Mouse (Mus musculus) myocyte (in vitro differentiated cells): ENCODE results near the gene Dnajb1. TPM values are rescaled to one million over a fixed set of nuclear protein-coding genes. Genes with fewer than 3 reads are reported as not detected.

Source experiments
- H3K27me3 ChIP-seq: one replicate; pipeline ENCODE4 v1.6.1; 2011; ENCODE audit not compliant: control insufficient read depth, insufficient read depth, insufficient read length
- H3K36me3 ChIP-seq: one replicate; pipeline ENCODE4 v1.6.1; 2011; ENCODE audit not compliant: control insufficient read depth, insufficient read depth
- H3K4me2 ChIP-seq: one replicate; pipeline ENCODE4 v1.6.1; 2011; ENCODE audit warnings: low read depth, control low read depth
- H3K4me3 ChIP-seq: one replicate; pipeline ENCODE4 v1.5.1; 2011; ENCODE audit warnings: mild to moderate bottlenecking, control low read depth, moderate library complexity
- H3K79me2 ChIP-seq: one replicate; pipeline ENCODE4 v1.6.1; 2011; ENCODE audit not compliant: control insufficient read depth, insufficient read depth
- H3ac ChIP-seq: one replicate; pipeline ENCODE4 v1.6.1; 2011; ENCODE audit not compliant: control insufficient read depth, insufficient read length
- CEBPB ChIP-seq: IDR thresholded peaks from 2 replicates; pipeline ENCODE4 v1.6.1; 2011; ENCODE audit warnings: mild to moderate bottlenecking, moderate library complexity; ENCODE audit not compliant: poor library complexity, insufficient read depth, severe bottlenecking
- E2F4 ChIP-seq: IDR thresholded peaks from one replicate; pipeline ENCODE4 v1.6.1; 2011; ENCODE audit warnings: mild to moderate bottlenecking, control low read depth, moderate library complexity; ENCODE audit not compliant: insufficient read depth
- MAX ChIP-seq: IDR thresholded peaks from one replicate; pipeline ENCODE4 v1.6.1; 2011; ENCODE audit warnings: low read depth, mild to moderate bottlenecking, control low read depth
- MYOD1 ChIP-seq, 3 experiments: IDR thresholded peaks; one replicate each; pipeline ENCODE4 v1.6.1; 2011; ENCODE audit warnings: control low read depth in 2 of 3, low read depth in 2 of 3, mild to moderate bottlenecking in 2 of 3, moderate library complexity in 1 of 3; ENCODE audit not compliant: insufficient read length in 2 of 3, control insufficient read depth in 1 of 3
- MYOG ChIP-seq, 3 experiments: IDR thresholded peaks; one replicate each; pipeline ENCODE4 v1.6.1; 2011; ENCODE audit warnings: control low read depth in 2 of 3, low read depth in 2 of 3, mild to moderate bottlenecking in 2 of 3; ENCODE audit not compliant: insufficient read length in 2 of 3, control insufficient read depth in 1 of 3, insufficient read depth in 1 of 3
- POLR2A ChIP-seq: IDR thresholded peaks from one replicate; pipeline ENCODE4 v1.6.1; 2011; ENCODE audit warnings: low read depth, mild to moderate bottlenecking, control low read depth, moderate library complexity; ENCODE audit not compliant: insufficient read length
- POLR2AphosphoS2 ChIP-seq: IDR thresholded peaks from one replicate; pipeline ENCODE4 v1.6.1; 2011; ENCODE audit warnings: low read depth, control low read depth; ENCODE audit not compliant: insufficient read length
- REST ChIP-seq: IDR thresholded peaks from one replicate; pipeline ENCODE4 v1.6.1; 2011; ENCODE audit warnings: mild to moderate bottlenecking, control low read depth, moderate library complexity; ENCODE audit not compliant: insufficient read depth, insufficient read length
- SRF ChIP-seq: IDR thresholded peaks from one replicate; pipeline ENCODE4 v1.6.1; 2011; ENCODE audit warnings: low read depth; ENCODE audit not compliant: control insufficient read depth, insufficient read length
- TCF12 ChIP-seq: IDR thresholded peaks from one replicate; pipeline ENCODE4 v1.6.1; 2011; ENCODE audit warnings: mild to moderate bottlenecking, control low read depth; ENCODE audit not compliant: poor library complexity, insufficient read depth, severe bottlenecking
- TCF3 ChIP-seq: IDR thresholded peaks from one replicate; pipeline ENCODE4 v1.6.1; 2011; ENCODE audit warnings: low read depth, control low read depth; ENCODE audit not compliant: insufficient read length
- USF1 ChIP-seq: IDR thresholded peaks from one replicate; pipeline ENCODE4 v1.6.1; 2011; ENCODE audit warnings: low read depth, mild to moderate bottlenecking, control low read depth, moderate library complexity
- polyA plus RNA-seq: library from polyadenylated mRNA; unstranded; fragments of >200 nt; fragmentation: generic; extraction: Trizol; gene quantifications from one replicate; pipeline ENCODE4 v1.2.1, GENCODE M21; 2012; ENCODE audit warnings: missing spikeins

Gene Dnajb1
- polyA plus RNA-seq, 1 experiment, result 17.7 TPM

- no peak for TF ChIP-seq CEBPB
- TF ChIP-seq MYOG (IDR thresholded peaks at IDR 0.05; ENCODE audit: control insufficient read depth in 1 of 3, insufficient read depth in 1 of 3, insufficient read length in 2 of 3, low read depth in 2 of 3), result peak; percentile 29 to 98 (median 94)
- no peak for TF ChIP-seq TCF12
- peak in 2 of 3 experiments; percentile 92 to 96 for TF ChIP-seq MYOD1 (IDR thresholded peaks at IDR 0.05; ENCODE audit: control insufficient read depth in 1 of 3, insufficient read length in 2 of 3, low read depth in 2 of 3)
- TF ChIP-seq REST, result no peak
- TF ChIP-seq TCF3, result peak; percentile 99
- peak; percentile 78 for TF ChIP-seq POLR2AphosphoS2
- TF ChIP-seq POLR2A, result peak; percentile 32
- Histone ChIP-seq H3K4me2 (no peak overlapping the region), H3K79me2 (peaks cover 76% of the 10 kb centered on the region), H3K27me3 (no peaks in the 10 kb centered on the region), H3ac (no peak overlapping the region), H3K4me3 (no peak overlapping the region), H3K36me3 (no peaks in the 10 kb centered on the region)
Observed at GRCm38 (mm10) chr8:83584771-83585170, 23.2 kb upstream of the Dnajb1 start.

GRCm38 (mm10) chr8:83585333-83585732 lies 22.7 kb upstream of the Dnajb1 start:
- TF ChIP-seq POLR2AphosphoS2, result no peak
- no peak for TF ChIP-seq USF1
- Histone ChIP-seq H3K4me3 (no peak overlapping the region), H3K36me3 (no peaks in the 10 kb centered on the region), H3K4me2 (no peak overlapping the region), H3K27me3 (no peaks in the 10 kb centered on the region), H3ac (no peak overlapping the region), H3K79me2 (peaks cover 76% of the 10 kb centered on the region)

- Histone ChIP-seq H3K27me3 (no peaks in the 10 kb centered on the region), H3K4me2 (no peak overlapping the region), H3K36me3 (peaks cover 3% of the 10 kb centered on the region)
Observed at GRCm38 (mm10) chr8:83587644-83588043, 20.3 kb upstream of the Dnajb1 start.

GRCm38 (mm10) chr8:83588886-83589285 lies 19.1 kb upstream of the Dnajb1 start:
- TF ChIP-seq USF1 (no peak), POLR2A (no peak), REST (no peak)
- no peak overlapping the region for H3K4me3 ChIP-seq
- H3K36me3 ChIP-seq, result peaks cover 3% of the 10 kb centered on the region
- H3K79me2 ChIP-seq, result peaks cover 78% of the 10 kb centered on the region
- H3K4me2 ChIP-seq, result no peak overlapping the region
- no peaks in the 10 kb centered on the region for H3K27me3 ChIP-seq
- no peak overlapping the region for H3ac ChIP-seq

More at GRCm38 (mm10) chr8:83587644-83588043, 20.3 kb upstream of the Dnajb1 start:
- Histone ChIP-seq H3K4me3 (no peak overlapping the region), H3ac (no peak overlapping the region), H3K79me2 (peaks cover 78% of the 10 kb centered on the region)
- no peak for TF ChIP-seq MYOD1 (IDR thresholded peaks at IDR 0.05; ENCODE audit: control insufficient read depth in 1 of 3, insufficient read length in 2 of 3, low read depth in 2 of 3)
- no peak for TF ChIP-seq E2F4
- TF ChIP-seq MAX, result no peak
- TF ChIP-seq REST, result no peak
- TF ChIP-seq CEBPB, result no peak
- no peak for TF ChIP-seq TCF12
- TF ChIP-seq POLR2AphosphoS2, result no peak
- no peak for TF ChIP-seq SRF
- TF ChIP-seq TCF3, result no peak
- no peak for TF ChIP-seq USF1
- no peak for TF ChIP-seq MYOG (IDR thresholded peaks at IDR 0.05; ENCODE audit: control insufficient read depth in 1 of 3, insufficient read depth in 1 of 3, insufficient read length in 2 of 3, low read depth in 2 of 3)
- no peak for TF ChIP-seq POLR2A

GRCm38 (mm10) chr8:83590488-83591023 lies 17.4 kb upstream of the Dnajb1 start:
- H3K27me3 ChIP-seq, result no peaks in the 10 kb centered on the region
- H3K4me3 ChIP-seq, result no peak overlapping the region
- peaks cover 3% of the 10 kb centered on the region for H3K36me3 ChIP-seq
- no peak overlapping the region for H3K4me2 ChIP-seq
- H3ac ChIP-seq, result no peak overlapping the region
- H3K79me2 ChIP-seq, result peaks cover 79% of the 10 kb centered on the region
- TF ChIP-seq CEBPB (no peak), TCF3 (no peak), TCF12 (no peak), E2F4 (no peak), POLR2A (no peak), SRF (no peak), MAX (no peak), MYOD1 (IDR thresholded peaks at IDR 0.05; ENCODE audit: control insufficient read depth in 1 of 3, insufficient read length in 2 of 3, low read depth in 2 of 3) (no peak), MYOG (IDR thresholded peaks at IDR 0.05; ENCODE audit: control insufficient read depth in 1 of 3, insufficient read depth in 1 of 3, insufficient read length in 2 of 3, low read depth in 2 of 3) (no peak), POLR2AphosphoS2 (no peak), USF1 (no peak), REST (no peak)
